Mouse (Mus musculus) heart, adult 2 months (tissue): ENCODE results near the gene Opn1sw.

Experiments used
- CTCF ChIP-seq: fragments of 200-600 bp; IDR thresholded peaks from 2 replicates; pipeline ENCODE4 v1.8.1; 2022; ENCODE audit warnings: antibody characterized with exemption, mild to moderate bottlenecking, moderate library complexity
- POLR2A ChIP-seq: fragments of 200-500 bp; IDR thresholded peaks from 2 replicates; pipeline ENCODE4 v1.6.1; 2011; ENCODE audit warnings: mild to moderate bottlenecking, low read depth, low read length, control low read depth; ENCODE audit not compliant: insufficient read depth

DNA sequence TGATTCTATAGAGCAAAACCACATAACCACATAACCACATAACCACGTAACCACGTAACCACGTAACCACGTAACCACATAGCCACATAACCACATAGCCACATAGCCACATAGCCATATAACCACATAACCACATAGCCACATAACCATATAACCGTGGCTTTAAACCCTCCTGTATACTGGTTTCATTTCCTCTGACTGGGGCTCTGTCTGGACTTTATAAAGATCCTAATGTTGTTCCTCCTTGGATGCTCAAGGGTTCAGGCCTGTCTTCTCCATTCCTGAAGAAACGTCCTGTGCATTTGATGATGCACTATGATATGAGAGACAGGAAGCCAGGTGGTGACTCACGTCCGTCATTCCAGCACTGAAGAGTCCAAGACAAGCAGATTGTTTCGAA, 61.3 kb downstream of the Opn1sw start:
- TF ChIP-seq POLR2A (no peak), CTCF (no peak)
